Comparison of ENCODE assay signal across 9 mouse cellular contexts in the genomic region with DNA sequence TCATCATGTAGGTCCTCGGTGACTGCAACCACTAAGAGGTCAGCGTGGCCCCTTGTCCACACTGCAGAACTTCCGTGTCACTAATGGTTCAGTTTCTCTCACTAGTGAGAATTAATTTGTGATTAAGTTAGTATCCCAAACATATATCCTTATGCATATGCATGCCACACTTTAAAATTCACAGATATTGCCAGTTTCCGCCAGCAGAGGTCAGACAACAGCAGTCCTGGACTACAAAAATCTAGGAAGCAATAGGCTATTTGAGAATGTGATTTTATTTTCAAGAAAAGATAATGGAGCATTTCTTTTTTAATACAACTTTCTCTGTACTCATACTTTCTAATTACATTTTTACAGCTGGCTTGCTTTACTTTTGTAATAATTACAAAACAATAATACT. TPM values are rescaled to one million over a fixed set of nuclear protein-coding genes. Genes with fewer than 3 reads are reported as not detected.
DNase-seq lines count a peak whose midpoint lies in the region; ATAC-seq and TF ChIP-seq lines count a peak whose summit lies in the region.
"Had no signal": no experiment of that assay in that cellular context is flagged by ENCODE, and none has a peak within 500 bp of the region (broad histone marks: within the 10 kb centered on the region; RNA-seq: fewer than 3 reads in every experiment).

No protein-coding gene starts in this region.

- H3K9me3 ChIP-seq in intestine, postnatal 0 days (ENCODE audit: control insufficient read depth): no peaks in the 10 kb centered on the region
- H3K9me3 ChIP-seq in intestine, embryonic 16.5 days (ENCODE audit: control insufficient read depth, low read length): no peaks in the 10 kb centered on the region
- H3K9me3 ChIP-seq in lung, embryonic 14.5 days (ENCODE audit: low read depth, low read length): no peaks in the 10 kb centered on the region
- H3K9me3 ChIP-seq: heart, embryonic 13.5 days; limb, embryonic 15.5 days had no signal

- no peaks in the 10 kb centered on the region for H3K4me1 ChIP-seq in intestine, postnatal 0 days (replicated peaks; ENCODE audit: control insufficient read depth, insufficient read depth, low read length)
- H3K4me1 ChIP-seq in intestine, embryonic 16.5 days (ENCODE audit: control insufficient read depth, insufficient read depth, low read length): no peaks in the 10 kb centered on the region
- no peaks in the 10 kb centered on the region for H3K4me1 ChIP-seq in lung, embryonic 14.5 days (ENCODE audit: insufficient read depth)
- H3K4me1 ChIP-seq: heart, embryonic 13.5 days; limb, embryonic 15.5 days had no signal

- H3K4me2 ChIP-seq in intestine, postnatal 0 days (replicated peaks; ENCODE audit: low read depth): no peak overlapping the region
- no peak overlapping the region for H3K4me2 ChIP-seq in intestine, embryonic 16.5 days (ENCODE audit: low read depth, low read length)
- no peak overlapping the region for H3K4me2 ChIP-seq in lung, embryonic 14.5 days
- H3K4me2 ChIP-seq: heart, embryonic 13.5 days; limb, embryonic 15.5 days had no signal

- no peak overlapping the region for H3K27ac ChIP-seq in intestine, postnatal 0 days (ENCODE audit: low read depth, low read length)
- H3K27ac ChIP-seq in intestine, embryonic 16.5 days (ENCODE audit: low read length): no peak overlapping the region
- no peak overlapping the region for H3K27ac ChIP-seq in lung, embryonic 14.5 days (ENCODE audit: low read depth)
- H3K27ac ChIP-seq: heart, embryonic 13.5 days; limb, embryonic 15.5 days had no signal

- no peak overlapping the region for H3K4me3 ChIP-seq in intestine, postnatal 0 days (ENCODE audit: low read depth, low read length)
- no peak overlapping the region for H3K4me3 ChIP-seq in intestine, embryonic 16.5 days (ENCODE audit: low read length)
- no peak overlapping the region for H3K4me3 ChIP-seq in lung, embryonic 14.5 days (ENCODE audit: low read depth, low read length)
- H3K4me3 ChIP-seq: heart, embryonic 13.5 days; limb, embryonic 15.5 days had no signal

- CTCF ChIA-PET in Patski (lab: Charles Lee): interaction anchor here (1.7 kb wide), 1 partner anchor 451 kb away, joined by 3 read pairs; no protein-coding TSS in a partner anchor

- no peaks in the 10 kb centered on the region for H3K36me3 ChIP-seq in intestine, postnatal 0 days (ENCODE audit: control insufficient read depth, insufficient read depth)
- no peaks in the 10 kb centered on the region for H3K36me3 ChIP-seq in intestine, embryonic 16.5 days (ENCODE audit: control insufficient read depth, insufficient read depth, low read length)
- no peaks in the 10 kb centered on the region for H3K36me3 ChIP-seq in lung, embryonic 14.5 days (ENCODE audit: insufficient read depth)
- H3K36me3 ChIP-seq: heart, embryonic 13.5 days; limb, embryonic 15.5 days had no signal

- DNase-seq in Patski (ENCODE audit: low read depth, low spot score): no peak
- peak; percentile 39 for DNase-seq in embryo, embryonic 10.5 days (ENCODE audit: low spot score)
- peak; percentile 66 for DNase-seq in lung, embryonic 14.5 days
- no peak for DNase-seq in neural tube, embryonic 10.5 days (ENCODE audit: extremely low spot score, low spot score)

- in situ Hi-C loops in Patski (cut with MboI; ENCODE audit: low pct_unique_long_range_greater_than_20kb): loop anchor here (25.0 kb wide), 1 partner anchor 446 kb away; no protein-coding TSS in a partner anchor

- WGBS in intestine, postnatal 0 days: 65% methylated on average over 4 of the region's 4 CpGs
- WGBS in intestine, embryonic 16.5 days: 63% methylated on average over 4 of the region's 4 CpGs
- 56% methylated on average over 4 of the region's 4 CpGs for WGBS in lung, embryonic 14.5 days

- H3K9ac ChIP-seq in intestine, postnatal 0 days (ENCODE audit: low read depth, low read length): no peak overlapping the region
- H3K9ac ChIP-seq in intestine, embryonic 16.5 days (ENCODE audit: low read depth, low read length): no peak overlapping the region
- H3K9ac ChIP-seq in lung, embryonic 14.5 days: no peak overlapping the region
- H3K9ac ChIP-seq: heart, embryonic 13.5 days; limb, embryonic 15.5 days had no signal

- no peaks in the 10 kb centered on the region for H3K27me3 ChIP-seq in intestine, postnatal 0 days (replicated peaks; ENCODE audit: control insufficient read depth, insufficient read depth, low read length)
- H3K27me3 ChIP-seq in intestine, embryonic 16.5 days (replicated peaks; ENCODE audit: control insufficient read depth, insufficient read depth, low read length): no peaks in the 10 kb centered on the region
- peaks cover 25% of the 10 kb centered on the region for H3K27me3 ChIP-seq in Patski
- no peaks in the 10 kb centered on the region for H3K27me3 ChIP-seq in lung, embryonic 14.5 days (ENCODE audit: insufficient read depth, low read length)
- H3K27me3 ChIP-seq: heart, embryonic 13.5 days; limb, embryonic 15.5 days had no signal

- POLR2A ChIA-PET in Patski (lab: Charles Lee): no interaction called here

- peak; percentile 62 for TF ChIP-seq CTCF in intestine, postnatal 0 days (IDR thresholded peaks at IDR 0.05; ENCODE audit: low read depth)
- TF ChIP-seq CTCF in Patski (IDR thresholded peaks at IDR 0.05): peak; percentile 62
- TF ChIP-seq CTCF in lung, embryonic 14.5 days (IDR thresholded peaks at IDR 0.05; ENCODE audit: low read depth): peak; percentile 57

- ATAC-seq in intestine, postnatal 0 days: no peak
- ATAC-seq in intestine, embryonic 16.5 days: no peak
- no peak for ATAC-seq in Patski
- no peak for ATAC-seq in lung, embryonic 14.5 days (ENCODE audit: insufficient read depth)
- ATAC-seq in erythroblast, adult 5-6 weeks (replicated peaks; ENCODE audit: low FRiP score, poor library complexity, severe bottlenecking): no peak

RNA-seq across cellular contexts. Expression of gene Maob, which starts 51.0 kb away (rescaled TPM):
- polyA plus RNA-seq in intestine, postnatal 0 days (2015; fragmentation: Nextera tagmentation; extraction: Ambion mirVana): 247 and 294 TPM in 2 replicates
- polyA plus RNA-seq in intestine, embryonic 16.5 days (2015; fragmentation: Nextera tagmentation; extraction: Ambion mirVana): 193 and 262 TPM in 2 replicates
- not detected for polyA plus RNA-seq in Patski (2021)
- polyA plus RNA-seq in lung, embryonic 14.5 days (2014; fragmentation: Nextera tagmentation; extraction: Ambion mirVana): 18.2 and 18.8 TPM in 2 replicates
- total RNA-seq in erythroblast, adult 5-6 weeks (2015; ENCODE audit: low replicate concordance): not detected in 2 replicates
- not detected in 2 replicates for total RNA-seq in erythroblast, adult 5-6 weeks (2017; ENCODE audit: low replicate concordance)

Comparison
In these comparisons a context has a peak if more than half of its experiments do, and no peak if none do; other contexts are left out.
1. DNase-seq: peak in embryo, embryonic 10.5 days (single experiment) and lung, embryonic 14.5 days (single experiment); none in Patski (single experiment) and neural tube, embryonic 10.5 days (single experiment).
2. RNA of gene Maob, which starts 51.0 kb away (polyA plus RNA-seq): 247 to 294 TPM in intestine, postnatal 0 days, 193 to 262 TPM in intestine, embryonic 16.5 days and 18.2 to 18.8 TPM in lung, embryonic 14.5 days; not detected in Patski (single experiment); every median in the first group is over 10 times any median in the second.
3. Peak in every context shown above with its lines, with median percentiles within 50 percentile points of each other: CTCF ChIP-seq.